Mouse (Mus musculus) spleen, postnatal 36 days (tissue): ENCODE data around the gene Scarf2.
A peak's percentile ranks its signal among the peaks of the same experiment; 100 is the strongest.

ENCODE experiments used
- DNase-seq, 2 experiments: peaks; one replicate each; pipeline ENCODE4 v3.0.0; 2022; ENCODE audit warnings: low spot score in 2 of 2, mixed read lengths in 1 of 2

The Scarf2 gene

DNA sequence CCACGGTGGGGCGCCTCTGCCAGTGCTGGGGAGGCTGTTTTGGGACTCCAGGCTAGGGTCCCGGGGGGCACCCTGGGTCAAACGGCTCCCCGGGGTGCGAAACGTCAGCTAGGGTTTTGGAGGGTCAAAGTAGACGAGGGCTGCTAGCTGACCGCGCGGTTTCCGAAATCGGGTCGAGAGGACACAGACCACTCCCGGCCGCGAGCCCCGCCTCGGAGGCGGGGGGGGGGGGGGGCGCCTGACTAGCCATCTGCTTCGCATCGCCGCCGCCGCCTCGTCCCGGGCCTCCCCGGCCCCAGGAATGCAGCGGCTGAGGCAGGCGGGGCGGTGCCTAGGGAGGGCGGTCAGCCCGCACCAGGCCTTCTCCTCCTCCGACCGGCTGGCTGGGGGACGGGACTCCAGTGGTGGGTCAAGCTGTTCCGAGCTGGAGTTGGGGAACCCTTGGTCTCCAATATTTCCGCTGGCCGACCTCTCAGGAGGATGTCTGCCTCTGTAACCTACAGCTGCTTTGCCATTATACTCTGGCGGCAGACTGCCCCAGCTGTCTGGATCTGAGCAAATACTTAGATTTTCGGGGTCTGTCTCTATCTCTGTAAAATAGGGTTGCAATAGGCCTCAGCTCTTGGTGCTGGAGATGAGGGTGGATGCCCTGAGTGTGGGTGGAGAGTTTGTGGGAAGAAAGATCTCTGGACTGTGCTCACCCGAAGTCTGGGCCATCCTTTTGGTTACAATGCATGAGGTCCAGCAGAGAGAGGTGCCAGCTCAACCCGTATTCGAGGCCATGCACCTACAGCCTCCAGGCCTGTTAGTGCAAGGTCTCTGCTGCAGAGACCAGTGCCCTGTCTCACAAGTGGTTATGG, 1.5 kb downstream of the Scarf2 start:
- DNase-seq = peak in 1 of 2 experiments; percentile 11

DNA sequence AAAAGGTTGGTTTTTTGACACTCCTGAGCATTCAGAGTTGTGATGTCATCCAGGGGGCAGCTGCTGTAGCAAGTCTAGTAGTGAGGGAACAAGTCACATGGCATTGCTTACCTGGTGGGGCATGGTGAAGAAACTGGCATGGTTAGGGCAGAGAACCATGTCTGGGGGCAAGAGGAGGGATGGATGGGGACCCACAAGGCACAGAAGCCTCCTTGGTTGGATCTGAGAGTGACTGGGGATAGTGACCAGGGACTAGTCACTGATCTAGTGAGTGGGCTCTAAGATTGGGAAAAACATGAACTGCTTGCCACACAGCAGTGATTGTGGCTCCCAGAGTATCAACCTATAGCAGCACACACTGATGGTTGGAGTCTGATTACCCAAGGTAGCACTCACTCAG, 2.5 kb downstream of the Scarf2 start:
- DNase-seq = no peak

DNA sequence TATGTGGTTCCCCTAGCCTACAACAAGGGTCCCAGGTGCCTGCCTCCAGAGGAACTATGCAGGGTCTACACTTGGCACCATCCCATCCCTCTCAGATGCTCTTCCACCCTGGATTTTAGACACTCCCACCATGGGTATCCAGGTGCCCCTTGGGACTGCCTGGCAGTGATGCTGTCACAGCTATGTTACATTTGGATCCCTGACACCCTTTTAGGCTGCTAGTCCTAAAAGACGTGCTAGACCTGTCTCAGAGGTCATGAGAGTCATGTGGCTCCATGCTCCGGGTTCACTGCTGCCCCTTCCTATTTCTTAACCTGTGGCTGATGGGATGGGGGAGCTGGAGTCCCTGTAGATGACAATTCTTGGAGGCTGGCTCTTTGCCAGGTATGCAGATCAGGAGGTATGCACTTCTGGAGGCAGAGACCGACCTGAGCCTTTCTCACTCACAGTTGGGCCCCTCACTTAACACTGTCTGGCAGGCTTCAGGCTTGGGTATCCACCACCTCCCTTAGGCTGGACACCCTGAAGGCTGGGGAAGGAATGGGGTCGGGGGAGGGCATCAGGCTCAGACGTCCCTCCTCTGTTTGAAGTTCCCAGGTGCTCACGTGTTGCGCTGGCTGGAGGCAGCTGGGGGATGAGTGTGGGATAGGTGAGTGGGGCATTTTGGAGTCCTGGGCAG, 4.8 kb downstream of the Scarf2 start:
- DNase-seq = no peak

DNA sequence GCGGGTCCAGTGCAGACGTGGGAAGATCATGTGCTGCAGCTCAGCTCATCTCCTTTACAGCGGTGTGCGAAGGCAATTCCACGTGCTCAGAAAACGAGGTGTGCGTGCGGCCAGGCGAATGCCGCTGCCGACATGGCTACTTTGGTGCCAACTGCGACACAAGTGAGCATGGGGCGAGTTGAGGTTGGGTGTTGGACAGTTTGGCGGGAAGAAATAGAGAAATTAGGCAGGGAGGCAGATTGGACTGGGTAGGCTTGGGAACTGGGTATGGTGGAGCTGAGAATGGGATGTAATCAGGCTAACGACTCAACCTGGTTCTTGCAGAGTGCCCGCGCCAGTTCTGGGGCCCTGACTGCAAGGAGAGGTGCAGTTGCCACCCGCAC, 5.4 kb downstream of the Scarf2 start:
- no peak for DNase-seq

DNA sequence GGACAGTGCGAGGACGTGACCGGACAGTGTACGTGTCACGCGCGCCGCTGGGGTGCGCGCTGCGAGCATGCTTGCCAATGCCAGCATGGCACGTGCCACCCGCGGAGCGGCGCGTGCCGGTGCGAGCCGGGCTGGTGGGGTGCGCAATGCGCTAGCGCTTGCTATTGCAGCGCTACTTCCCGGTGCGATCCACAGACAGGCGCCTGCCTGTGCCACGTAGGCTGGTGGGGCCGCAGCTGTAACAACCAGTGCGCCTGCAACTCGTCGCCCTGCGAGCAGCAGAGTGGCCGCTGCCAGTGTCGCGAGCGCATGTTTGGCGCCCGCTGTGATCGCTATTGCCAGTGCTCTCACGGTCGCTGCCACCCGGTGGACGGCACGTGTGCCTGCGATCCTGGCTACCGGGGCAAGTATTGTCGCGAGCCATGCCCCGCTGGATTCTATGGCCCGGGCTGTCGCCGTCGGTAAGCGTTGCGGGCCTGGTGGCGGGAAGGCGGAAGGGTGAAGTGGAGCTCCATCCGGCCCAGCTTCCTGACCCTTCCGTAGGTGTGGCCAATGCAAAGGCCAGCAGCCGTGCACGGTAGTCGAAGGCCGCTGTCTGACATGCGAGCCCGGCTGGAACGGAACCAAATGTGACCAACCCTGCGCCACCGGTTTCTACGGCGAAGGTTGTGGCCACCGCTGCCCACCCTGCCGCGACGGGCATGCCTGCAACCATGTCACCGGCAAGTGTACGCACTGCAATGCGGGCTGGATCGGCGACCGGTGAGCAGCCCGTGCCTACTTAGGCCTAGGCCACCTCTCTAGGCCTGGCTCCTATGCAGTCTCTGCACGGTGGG, 6.0 kb downstream of the Scarf2 start:
- no peak for DNase-seq

DNA sequence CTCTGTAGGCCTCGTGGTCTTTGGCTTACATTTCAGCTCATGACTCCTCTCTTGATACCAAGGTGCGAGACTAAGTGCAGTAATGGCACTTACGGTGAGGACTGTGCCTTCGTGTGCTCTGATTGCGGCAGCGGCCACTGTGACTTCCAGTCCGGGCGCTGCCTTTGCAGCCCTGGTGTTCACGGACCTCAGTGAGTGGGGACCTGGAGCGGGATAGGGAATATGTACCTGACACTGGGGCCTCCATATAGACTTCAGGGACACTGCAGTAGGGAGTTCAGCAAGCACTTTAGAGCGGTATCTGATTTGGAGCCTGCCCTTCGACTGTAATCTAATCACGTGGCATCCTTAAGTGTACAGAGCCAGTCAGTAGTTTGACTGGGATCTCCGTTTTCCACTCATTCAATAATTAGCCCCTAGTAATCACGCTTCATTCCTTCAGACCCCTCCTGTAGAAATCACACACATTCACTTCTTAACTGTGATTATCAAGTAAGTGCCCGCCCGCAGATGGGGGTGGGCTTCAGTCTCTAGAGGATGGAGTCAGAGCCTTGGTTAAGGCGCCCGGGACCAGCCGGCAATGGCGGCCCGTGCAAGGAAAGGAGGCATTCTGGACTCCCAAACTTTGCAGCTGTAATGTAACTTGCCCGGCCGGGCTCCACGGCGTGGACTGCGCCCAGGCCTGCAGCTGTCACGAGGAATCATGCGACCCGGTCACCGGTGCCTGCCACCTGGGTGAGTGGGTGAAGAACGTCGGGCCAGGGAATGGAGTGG, 6.8 kb downstream of the Scarf2 start:
- DNase-seq = no peak

DNA sequence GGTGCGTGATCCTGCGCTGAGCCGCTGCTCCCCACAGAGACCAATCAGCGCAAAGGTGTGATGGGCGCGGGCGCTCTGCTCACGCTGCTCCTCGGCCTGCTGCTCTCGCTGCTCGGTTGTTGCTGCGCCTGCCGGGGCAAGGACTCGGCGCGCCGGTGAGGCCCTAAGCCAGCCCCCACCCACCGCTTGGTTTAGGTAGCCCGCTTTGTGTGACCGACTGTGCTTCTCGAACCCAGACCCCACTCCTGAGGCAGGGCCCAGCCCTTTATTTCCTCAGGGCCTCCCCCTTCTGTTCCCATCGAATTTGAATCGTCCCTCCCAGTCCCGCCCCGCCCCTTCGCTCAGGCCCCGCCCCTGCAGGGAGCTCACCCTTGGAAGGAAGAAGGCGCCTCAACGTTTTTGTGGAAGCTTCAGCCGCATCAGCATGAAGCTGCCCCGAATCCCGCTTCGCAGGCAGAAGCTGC, 7.4 kb downstream of the Scarf2 start:
- no peak for DNase-seq

DNA sequence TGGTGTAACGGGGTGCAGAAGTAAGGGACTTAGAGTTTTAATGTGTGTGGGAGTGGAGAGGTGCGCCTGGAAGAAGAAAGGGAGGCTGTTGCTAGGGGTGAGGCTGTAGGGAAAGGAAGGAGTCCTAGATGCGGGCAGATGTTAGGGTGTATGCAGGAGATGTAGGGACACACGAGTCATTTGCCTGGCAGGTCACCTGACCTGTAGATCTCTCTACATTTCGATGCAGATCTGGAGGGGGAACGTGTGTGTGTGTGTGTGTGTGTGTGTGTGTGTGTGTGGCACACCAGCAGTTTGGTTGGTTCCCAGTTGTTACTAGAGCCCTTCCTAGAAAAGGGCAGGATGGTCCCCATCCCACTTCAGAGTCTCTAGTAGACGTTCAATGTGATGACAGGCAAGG, 7.9 kb downstream of the Scarf2 start:
- DNase-seq = no peak

DNA sequence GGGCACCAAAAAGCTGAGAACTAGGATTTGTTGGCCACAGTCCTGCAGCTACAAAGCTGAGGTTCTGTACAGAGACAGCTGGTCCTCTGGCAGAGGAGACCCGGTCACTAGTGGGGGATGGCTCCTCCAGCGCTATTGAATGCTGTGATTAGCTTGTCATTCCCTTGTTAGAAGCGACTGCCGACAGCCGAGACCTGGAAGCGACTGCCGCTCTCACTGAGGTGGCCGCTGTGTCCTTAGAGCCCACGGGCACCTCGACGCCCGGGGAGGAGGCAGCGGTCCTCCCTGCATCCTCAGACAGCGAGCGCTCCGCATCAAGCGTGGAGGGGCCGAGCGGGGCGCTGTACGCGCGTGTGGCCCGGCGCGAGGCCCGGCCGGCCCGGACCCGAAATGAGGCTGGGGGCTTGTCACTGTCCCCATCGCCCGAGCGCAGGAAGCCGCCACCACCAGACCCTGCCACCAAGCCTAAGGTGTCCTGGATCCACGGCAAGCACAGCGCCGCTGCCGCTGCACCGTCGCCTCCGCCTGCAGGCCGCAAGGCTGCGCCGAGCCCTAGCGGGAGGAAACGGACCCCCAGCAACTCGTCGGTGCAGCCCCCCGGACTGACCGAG, 9.6 kb downstream of the Scarf2 start:
- DNase-seq = no peak

DNA sequence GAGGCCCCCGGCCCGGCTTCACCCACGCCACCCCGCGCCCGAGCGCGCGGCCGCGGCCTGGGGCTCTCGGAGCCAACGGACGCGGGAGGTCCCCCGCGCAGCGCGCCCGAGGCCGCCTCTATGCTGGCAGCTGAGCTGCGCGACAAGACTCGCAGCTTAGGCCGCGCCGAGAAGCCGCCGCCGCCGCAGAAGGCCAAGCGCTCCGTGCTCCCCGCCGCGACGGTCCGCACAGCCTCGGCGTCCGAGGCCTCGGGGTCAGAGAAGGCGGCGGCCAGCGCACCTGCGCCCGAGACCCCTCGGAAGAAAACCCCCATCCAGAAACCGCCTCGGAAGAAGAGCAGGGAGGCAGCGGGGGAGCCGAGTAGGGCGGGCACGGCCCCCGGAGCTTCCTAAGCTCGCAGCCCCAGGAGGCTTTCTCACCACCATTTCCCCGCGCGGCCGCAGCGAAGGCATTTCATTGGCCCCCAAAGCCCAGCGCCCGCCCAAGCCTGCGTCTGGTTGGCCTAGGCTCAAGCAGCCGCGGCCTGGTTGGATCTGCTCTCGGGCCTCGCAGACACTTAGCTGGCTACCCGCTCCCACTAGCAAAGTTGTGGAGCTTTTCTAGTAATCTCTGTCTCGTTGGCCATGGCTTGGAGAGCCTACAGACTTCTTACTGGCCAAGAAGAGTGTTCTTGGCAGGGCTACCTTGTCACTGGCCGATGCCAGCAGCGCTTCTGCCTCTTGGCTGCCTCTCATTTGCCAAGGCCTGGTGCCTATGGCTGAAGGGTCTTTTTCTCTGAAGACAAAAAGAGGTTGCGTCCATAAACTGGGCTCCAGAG, 10.3 kb downstream of the Scarf2 start:
- peak; percentile 83 to 84 for DNase-seq

DNA sequence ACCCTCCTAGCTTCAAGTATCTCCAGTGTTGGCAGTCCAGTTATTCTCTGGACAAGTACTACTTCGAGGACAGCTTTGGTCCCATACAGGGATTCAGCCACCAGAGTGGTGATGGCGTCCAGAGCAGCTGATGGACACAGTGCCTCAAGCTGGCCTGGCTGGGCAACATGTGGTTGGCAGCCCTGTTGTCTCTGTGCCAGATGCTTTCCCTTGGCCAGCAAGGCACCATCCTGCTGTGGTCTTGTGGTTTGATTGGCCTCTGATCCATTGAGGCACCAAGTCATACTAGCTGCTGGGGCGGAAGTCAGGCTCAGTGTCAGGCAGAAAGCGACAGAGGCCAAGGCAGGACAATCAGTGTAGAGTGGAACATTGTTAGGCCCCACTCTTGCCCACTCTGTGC, 12.0 kb downstream of the Scarf2 start:
- no peak for DNase-seq

DNA sequence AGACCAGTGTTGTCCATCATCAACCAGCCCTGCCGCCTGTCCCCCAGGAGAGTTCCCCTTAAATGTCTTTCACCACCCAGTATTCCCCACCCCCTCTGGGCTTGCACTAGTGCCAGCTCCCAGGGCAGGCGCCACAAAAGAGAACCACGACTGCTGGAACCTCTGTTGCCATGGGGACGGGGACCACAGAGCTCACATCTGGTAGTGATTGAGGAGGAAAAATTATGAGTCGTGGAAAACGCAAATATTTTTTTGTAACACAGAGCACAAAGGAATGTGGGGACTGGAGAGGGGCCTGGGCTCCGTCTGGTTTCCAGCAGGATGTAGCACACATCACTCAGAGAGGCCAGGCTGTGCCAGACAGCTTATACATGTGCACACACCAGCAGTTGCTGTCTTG, 12.6 kb downstream of the Scarf2 start:
- no peak for DNase-seq

DNA sequence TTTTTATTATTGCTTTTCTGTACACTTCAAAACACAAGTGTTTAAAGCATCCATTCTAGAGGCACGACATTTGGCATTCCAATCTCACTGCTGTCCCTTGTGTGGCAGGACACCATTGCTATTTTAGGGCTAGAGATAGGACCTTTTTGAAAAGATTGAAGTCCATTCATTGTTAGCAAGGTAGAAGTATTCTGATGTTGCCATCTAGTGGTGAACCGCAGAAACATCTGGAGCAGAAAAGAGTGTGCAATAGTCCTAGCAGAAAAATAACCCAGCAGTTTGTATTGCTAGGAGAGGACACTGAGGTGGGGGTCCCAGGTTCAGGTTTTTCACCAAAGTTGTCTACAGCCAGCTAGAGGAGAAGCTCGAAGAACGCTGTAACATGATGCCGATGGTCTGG, 15.0 kb downstream of the Scarf2 start:
- peak; percentile 10 to 28 for DNase-seq

DNA sequence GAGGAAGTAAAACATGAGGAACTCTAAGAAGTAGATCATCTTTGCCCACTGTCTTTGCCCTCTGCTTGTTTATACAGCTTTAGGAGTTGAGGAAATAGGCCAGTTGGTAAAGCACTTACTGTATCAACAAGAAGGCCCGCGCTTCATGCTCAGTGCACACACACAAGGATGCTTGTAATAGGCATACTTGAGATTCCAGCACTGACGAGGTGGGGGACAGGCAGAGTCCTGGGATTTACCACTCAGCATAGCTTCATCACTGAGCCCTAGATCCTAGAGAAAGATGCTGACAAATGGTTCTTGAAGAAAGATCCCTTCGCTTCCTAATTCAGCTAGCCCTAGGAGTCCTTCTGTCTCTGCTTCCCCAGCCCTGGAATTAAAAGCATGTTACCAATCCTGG, 16.1 kb downstream of the Scarf2 start:
- no peak for DNase-seq

DNA sequence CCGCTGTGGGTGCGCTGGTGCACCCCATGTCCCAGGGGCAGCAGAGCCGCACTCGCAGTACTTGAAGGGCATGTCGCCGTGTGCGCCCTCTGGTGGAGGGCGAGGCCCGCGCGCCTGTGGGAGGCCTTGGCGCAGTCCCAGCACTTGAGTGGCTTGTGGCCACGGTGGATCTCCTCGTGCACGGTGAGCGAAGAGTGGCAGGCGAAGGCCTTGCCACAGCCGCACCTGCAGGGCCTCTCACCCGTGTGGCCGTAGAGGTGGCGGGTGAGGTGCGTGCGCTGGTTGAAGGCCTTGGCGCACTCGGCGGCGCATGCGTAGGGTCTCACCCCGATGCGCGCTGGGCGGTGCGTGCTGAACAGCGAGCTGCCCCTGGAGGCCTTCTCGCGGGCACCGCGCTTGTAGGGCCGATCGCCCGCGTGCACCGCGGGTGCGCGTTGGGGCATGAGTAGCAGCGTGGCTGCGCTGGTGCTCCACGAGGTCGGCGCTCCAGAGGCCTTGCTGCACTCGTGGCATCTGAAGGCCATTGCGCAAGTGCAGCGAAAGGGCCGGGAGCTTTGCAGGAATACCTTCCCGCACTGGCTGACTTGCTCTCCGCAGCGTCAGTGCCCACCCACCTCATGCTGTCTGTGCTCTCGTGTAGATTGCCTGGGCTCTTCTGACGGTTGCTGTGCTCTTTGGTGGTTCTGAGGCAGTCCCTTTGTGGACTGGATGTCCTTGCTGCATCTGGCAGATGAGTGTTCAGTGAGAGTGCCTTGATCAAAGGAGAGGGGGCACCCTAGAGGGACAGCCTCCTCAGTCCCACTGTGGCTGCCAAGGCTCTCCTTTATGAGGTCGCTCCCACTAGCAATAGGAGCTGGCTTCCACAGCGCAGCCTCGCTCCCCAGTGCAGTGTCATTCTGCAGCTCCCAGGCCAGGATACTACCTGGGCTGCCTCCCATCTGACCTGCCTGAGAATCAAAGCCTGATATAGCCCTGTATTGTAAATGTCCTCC, 18.6 kb downstream of the Scarf2 start:
- DNase-seq = peak; percentile 48 to 51

DNA sequence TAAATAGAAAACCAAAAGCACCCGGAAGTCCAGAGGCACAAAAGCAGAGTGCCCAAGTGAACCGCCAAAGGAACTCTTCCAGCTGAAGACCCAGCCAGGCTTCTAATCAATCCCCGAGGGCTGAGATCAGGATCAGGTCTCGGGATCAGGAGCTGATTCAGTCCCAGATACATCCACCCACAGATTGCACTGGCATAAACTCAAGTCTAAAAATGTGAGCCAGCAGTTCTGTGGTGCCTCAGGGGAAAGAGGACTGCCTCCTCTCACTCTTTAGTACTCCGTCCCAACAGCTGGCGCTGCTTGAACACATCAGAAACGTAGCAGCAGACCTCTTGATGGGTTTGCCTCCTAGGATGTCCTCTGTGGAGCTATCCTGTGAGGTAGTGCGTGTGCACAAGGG, 19.4 kb downstream of the Scarf2 start:
- no peak for DNase-seq

DNA sequence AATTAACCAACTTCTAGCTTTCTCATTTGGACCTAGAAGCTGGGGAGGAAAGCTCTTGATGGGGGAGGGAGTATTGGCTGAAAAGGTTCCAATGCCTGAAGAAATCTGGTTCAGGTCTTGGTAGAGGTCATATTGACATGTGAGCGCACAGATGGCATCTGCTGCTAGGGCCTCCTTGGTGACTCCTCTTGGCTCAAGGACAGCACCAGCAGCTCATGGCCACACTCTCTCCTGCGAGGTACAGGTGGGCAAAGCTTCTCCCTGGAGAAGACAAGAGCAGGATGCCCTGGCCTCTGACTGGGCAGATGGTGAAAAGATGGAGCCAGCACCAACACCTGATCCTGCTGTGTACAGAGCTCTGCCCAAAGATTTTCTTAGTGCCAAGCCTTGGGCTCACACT, 29.4 kb downstream of the Scarf2 start:
- DNase-seq = no peak

DNA sequence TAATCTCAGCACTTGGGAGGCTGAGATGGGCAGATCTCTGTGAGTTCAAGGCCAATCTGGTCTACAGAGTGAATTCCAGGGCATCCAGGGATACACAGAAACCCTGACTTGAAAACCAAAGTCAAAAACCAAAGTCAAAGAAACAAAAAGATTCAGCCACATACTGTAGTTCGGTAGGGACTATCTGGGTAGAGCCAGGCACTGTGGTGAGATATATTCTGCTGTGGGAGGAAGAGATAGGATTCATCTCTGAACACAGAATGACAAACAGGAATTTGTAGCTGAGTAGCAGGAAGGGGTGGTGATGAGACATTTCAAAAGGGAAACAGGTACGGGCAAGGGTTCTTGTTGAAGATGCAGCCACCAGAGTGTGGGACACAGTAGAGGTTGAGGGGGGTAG, 31.1 kb downstream of the Scarf2 start:
- no peak for DNase-seq

DNA sequence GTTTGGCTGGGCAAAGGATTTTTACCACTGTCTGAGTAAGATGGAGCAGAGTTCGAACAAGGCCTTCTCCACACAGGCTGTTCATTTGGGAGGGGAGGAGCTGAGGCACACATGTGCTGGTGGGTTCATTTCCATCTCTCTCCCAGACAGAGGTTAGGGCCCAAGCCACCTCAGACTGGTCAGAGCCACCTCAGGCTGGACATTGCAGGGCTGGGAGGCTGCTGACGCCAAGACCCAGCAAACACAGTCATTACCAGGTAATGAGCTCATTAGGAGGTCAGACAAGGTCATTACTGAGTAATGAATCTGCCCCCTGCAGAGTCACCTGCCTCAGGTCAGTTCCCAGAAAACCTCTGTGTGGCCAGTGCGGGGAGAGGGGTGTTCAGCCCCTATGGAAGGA, 31.8 kb downstream of the Scarf2 start:
- DNase-seq = no peak
